Mouse (Mus musculus) midbrain, embryonic 15.5 days (tissue): ENCODE results near the gene Crp. TPM values are rescaled to one million over a fixed set of nuclear protein-coding genes. Genes with fewer than 3 reads are reported as not detected.

Source experiments
- ATAC-seq: fragments of 200-750 bp; cut with Nextera tagmentation; replicated peaks from 2 replicates; pipeline ENCODE4 v1.8.0; 2017; ENCODE audit warnings: moderate TSS enrichment
- H3K27ac ChIP-seq: fragments of 300-500 bp; sonication (generic); 2 replicates; pipeline ENCODE4 v1.5.1; 2015; ENCODE audit warnings: mild to moderate bottlenecking, inconsistent platforms
- H3K27me3 ChIP-seq: fragments of 300-500 bp; sonication (generic); replicated peaks from 2 replicates; pipeline ENCODE4 v1.6.1; 2015; ENCODE audit warnings: inconsistent platforms
- H3K36me3 ChIP-seq: fragments of 300-500 bp; sonication (generic); replicated peaks from 2 replicates; pipeline ENCODE4 v1.6.1; 2015; ENCODE audit warnings: inconsistent platforms
- H3K4me1 ChIP-seq: fragments of 300-500 bp; sonication (generic); 2 replicates; pipeline ENCODE4 v1.6.1; 2015; ENCODE audit warnings: inconsistent platforms
- H3K4me2 ChIP-seq: fragments of 300-500 bp; sonication (generic); 2 replicates; pipeline ENCODE4 v1.6.1; 2015; ENCODE audit warnings: inconsistent platforms, mild to moderate bottlenecking, moderate library complexity
- H3K4me3 ChIP-seq: fragments of 300-500 bp; sonication (generic); 2 replicates; pipeline ENCODE4 v1.5.1; 2015; ENCODE audit warnings: mild to moderate bottlenecking, inconsistent platforms
- H3K9ac ChIP-seq: fragments of 300-500 bp; sonication (generic); 2 replicates; pipeline ENCODE4 v1.6.1; 2015; ENCODE audit warnings: mild to moderate bottlenecking, inconsistent platforms
- H3K9me3 ChIP-seq: fragments of 300-500 bp; sonication (generic); 2 replicates; pipeline ENCODE4 v1.6.1; 2016; ENCODE audit warnings: inconsistent platforms
- WGBS: fragments of 180-500 bp; shearing (Covaris S2); methylation state at CpG from one replicate; pipeline ENCODE4 v1.1.7; 2015; ENCODE audit warnings: mixed read lengths; 5-methylcytosine and 5-hydroxymethylcytosine counted together
- polyA plus RNA-seq: library from polyadenylated mRNA; unstranded; fragments of >200 nt; fragmentation: Nextera tagmentation; extraction: Ambion mirVana; gene quantifications from 2 replicates; pipeline ENCODE4 v1.2.1, GENCODE M21; 2015

Crp gene
- polyA plus RNA-seq, 1 experiment from 2014 or later, result not detected

DNA sequence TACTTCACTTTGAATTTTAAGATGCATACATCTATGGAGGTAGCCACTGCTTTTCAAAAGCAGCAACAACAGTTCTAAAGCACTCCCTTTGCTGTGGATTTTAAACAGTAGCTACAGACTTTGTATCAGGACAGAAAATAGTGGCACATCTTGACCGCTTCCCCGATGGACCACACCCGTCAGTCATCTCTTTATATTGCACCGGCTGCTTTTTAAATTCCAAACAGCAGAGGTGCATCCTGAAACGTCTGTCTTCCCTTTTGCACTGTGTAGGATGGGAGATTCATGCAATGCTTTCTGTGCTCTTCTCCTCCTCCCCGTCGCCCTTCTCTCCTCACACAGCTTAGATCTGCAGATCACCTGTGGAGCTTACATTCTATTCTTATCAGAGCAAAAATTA, 57.3 kb downstream of the Crp start:
- no peak for ATAC-seq
- no peak overlapping the region for H3K9ac ChIP-seq
- no peaks in the 10 kb centered on the region for H3K9me3 ChIP-seq
- H3K4me1 ChIP-seq, result no peaks in the 10 kb centered on the region
- no peaks in the 10 kb centered on the region for H3K36me3 ChIP-seq
- H3K27me3 ChIP-seq, result no peaks in the 10 kb centered on the region
- H3K4me2 ChIP-seq, result no peak overlapping the region
- no peak overlapping the region for H3K4me3 ChIP-seq
- 77% methylated on average over 7 of the region's 7 CpGs for WGBS
- no peak overlapping the region for H3K27ac ChIP-seq

DNA sequence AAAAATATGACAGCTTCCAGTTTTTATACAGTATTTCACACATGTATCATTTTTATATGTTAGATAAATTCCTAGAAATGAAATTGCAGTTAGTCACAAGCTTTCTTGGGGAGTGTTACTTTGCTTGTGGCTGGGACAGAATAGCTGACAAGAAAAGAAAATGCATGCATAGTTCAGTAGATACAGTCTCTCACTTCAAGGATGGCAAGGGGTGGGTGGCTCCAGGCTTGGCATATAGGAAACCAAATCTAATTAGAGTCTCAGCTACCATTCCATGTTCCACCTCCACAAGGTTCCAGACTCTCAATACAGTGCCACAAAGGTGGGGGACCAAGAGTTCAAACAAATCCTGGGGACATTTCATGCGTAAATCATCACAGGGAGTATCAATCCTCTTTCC, 61.7 kb downstream of the Crp start:
- no peaks in the 10 kb centered on the region for H3K9me3 ChIP-seq
- no peaks in the 10 kb centered on the region for H3K36me3 ChIP-seq
- H3K9ac ChIP-seq, result no peak overlapping the region
- no peak overlapping the region for H3K4me3 ChIP-seq
- H3K27ac ChIP-seq, result no peak overlapping the region
- H3K27me3 ChIP-seq, result no peaks in the 10 kb centered on the region
- H3K4me1 ChIP-seq, result no peaks in the 10 kb centered on the region
- ATAC-seq, result no peak
- 79% methylated on average over 1 of the region's 1 CpGs for WGBS
- H3K4me2 ChIP-seq, result no peak overlapping the region

DNA sequence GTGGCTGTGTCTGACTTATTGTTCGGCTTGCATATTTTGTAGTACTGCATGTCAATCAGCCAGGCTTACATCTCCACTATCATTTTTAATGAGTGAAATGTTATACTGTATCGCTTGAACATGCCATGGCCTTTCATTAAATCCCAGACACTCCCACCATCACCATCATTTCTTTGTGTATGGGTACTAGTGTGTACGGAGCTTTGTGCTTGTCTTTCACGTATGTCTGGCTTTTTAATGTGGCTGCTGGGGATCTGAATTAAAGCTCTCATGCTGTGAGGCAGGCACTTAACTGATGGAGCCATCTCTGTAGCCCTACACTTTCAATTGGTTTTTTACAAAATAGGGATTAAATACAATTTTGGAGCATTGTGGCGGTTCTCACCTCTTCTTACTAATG, 81.3 kb downstream of the Crp start:
- no peak overlapping the region for H3K4me3 ChIP-seq
- 49% methylated on average over 5 of the region's 5 CpGs for WGBS
- no peak overlapping the region for H3K9ac ChIP-seq
- H3K27ac ChIP-seq, result no peak overlapping the region
- no peaks in the 10 kb centered on the region for H3K27me3 ChIP-seq
- no peak overlapping the region for H3K4me2 ChIP-seq
- no peaks in the 10 kb centered on the region for H3K4me1 ChIP-seq
- no peak for ATAC-seq
- no peaks in the 10 kb centered on the region for H3K36me3 ChIP-seq
- H3K9me3 ChIP-seq, result no peaks in the 10 kb centered on the region

DNA sequence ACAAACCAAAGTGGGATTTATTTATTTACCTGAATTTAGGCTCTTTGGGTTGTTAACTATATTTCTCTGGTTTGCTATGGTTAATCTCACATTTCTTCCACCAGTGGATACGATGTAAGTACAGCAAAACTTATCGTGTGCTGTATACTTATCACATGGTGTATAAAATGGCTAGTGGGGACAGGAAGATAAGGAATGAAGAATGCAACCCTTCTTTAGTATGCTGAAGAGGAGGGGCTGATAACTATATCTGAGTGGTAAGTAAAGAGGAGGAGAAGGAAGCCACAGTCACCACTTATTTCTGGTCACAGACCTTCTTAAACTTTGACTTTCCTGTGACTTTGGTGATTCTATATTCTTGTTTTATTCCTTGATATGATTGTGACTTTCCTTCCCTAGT, 87.5 kb downstream of the Crp start:
- H3K9ac ChIP-seq, result no peak overlapping the region
- H3K27me3 ChIP-seq, result no peaks in the 10 kb centered on the region
- no peaks in the 10 kb centered on the region for H3K9me3 ChIP-seq
- ATAC-seq, result no peak
- no peaks in the 10 kb centered on the region for H3K36me3 ChIP-seq
- no peaks in the 10 kb centered on the region for H3K4me1 ChIP-seq
- H3K4me3 ChIP-seq, result no peak overlapping the region
- no peak overlapping the region for H3K27ac ChIP-seq
- H3K4me2 ChIP-seq, result no peak overlapping the region
- WGBS, result 94% methylated on average over 2 of the region's 2 CpGs

DNA sequence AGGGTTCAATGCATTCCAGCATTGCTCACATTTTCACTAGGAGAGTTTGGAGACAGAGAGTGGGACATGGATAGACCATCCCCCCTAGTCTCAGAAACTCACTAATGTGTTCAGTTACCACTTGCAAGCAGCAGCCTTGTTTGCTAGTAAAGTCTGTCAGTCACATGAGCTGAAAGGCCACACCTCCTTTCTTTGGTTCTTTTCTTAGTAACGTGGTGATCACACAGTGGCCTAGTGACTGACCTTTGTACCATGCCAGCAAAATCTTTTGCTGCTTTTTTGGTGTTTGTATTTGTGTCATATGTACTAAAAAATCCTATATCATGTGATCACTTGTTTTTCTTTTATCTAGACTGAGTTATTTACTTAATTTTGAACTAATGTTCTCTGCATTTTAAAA, 88.0 kb downstream of the Crp start:
- no peaks in the 10 kb centered on the region for H3K27me3 ChIP-seq
- no peak overlapping the region for H3K27ac ChIP-seq
- WGBS, result 12% methylated on average over 1 of the region's 1 CpGs
- no peaks in the 10 kb centered on the region for H3K4me1 ChIP-seq
- H3K4me3 ChIP-seq, result no peak overlapping the region
- no peaks in the 10 kb centered on the region for H3K9me3 ChIP-seq
- H3K36me3 ChIP-seq, result no peaks in the 10 kb centered on the region
- H3K4me2 ChIP-seq, result no peak overlapping the region
- H3K9ac ChIP-seq, result no peak overlapping the region
- no peak for ATAC-seq

DNA sequence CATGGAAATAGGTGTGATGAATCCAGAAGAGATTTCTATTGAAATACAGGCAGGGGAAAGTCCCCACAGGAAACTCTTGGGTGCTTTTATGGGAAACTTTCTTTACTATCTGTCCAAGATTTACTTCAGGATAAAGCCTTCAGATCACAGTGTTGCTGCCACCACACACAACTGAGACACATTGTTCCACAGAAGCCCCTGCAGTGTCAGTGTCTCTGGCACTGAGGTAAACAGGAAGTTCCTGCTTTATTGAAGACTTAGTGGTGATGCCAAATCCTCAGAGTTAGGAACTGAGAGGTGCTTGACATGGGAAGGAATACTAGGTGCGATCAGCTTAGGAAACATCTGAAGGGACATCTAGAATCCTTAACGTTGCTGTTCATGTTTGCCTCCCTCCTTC, 131.1 kb downstream of the Crp start:
- Histone ChIP-seq H3K4me2 (no peak overlapping the region), H3K27me3 (no peaks in the 10 kb centered on the region), H3K36me3 (no peaks in the 10 kb centered on the region), H3K9ac (no peak overlapping the region), H3K4me3 (no peak overlapping the region), H3K9me3 (no peaks in the 10 kb centered on the region), H3K4me1 (no peaks in the 10 kb centered on the region), H3K27ac (no peak overlapping the region)
- WGBS, result 90% methylated on average over 2 of the region's 2 CpGs
- ATAC-seq, result no peak

DNA sequence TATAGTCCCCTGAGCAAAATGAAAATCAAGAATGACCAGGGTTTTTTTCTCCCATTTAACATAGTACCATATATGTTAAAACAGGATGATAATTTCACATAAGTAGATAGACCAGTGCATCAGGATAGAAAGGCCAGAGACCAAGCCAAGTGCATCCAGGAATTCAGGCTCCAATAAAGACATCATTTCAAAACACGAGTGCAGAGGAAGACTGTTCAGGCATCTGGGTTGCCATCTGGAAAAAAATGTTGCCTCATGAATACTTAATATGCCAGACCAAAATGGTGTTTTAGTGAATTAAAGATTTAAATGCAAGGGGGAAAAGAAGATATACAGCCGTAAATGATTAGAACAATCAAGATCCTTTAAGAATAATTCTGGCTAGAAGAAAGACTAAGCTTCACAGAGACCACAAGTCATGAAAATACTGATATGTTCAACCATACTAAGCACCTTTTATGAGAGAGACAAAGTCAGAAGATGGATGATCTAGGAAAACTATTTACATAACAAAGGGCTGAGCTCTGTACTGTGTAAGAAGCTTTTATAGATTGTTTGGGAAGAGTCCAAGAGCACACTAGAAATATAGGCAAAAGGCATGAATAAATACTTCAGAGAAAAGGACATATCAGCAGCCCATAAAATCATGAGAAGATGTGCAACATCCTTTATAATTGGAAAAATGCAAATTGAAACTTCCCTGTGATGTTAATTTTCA, 149.3 kb downstream of the Crp start:
- 45% methylated on average over 2 of the region's 2 CpGs for WGBS
- H3K4me2 ChIP-seq, result no peak overlapping the region
- no peaks in the 10 kb centered on the region for H3K4me1 ChIP-seq
- H3K9me3 ChIP-seq, result no peaks in the 10 kb centered on the region
- ATAC-seq, result no peak
- no peak overlapping the region for H3K27ac ChIP-seq
- H3K27me3 ChIP-seq, result no peaks in the 10 kb centered on the region
- no peak overlapping the region for H3K9ac ChIP-seq
- no peaks in the 10 kb centered on the region for H3K36me3 ChIP-seq
- H3K4me3 ChIP-seq, result no peak overlapping the region

DNA sequence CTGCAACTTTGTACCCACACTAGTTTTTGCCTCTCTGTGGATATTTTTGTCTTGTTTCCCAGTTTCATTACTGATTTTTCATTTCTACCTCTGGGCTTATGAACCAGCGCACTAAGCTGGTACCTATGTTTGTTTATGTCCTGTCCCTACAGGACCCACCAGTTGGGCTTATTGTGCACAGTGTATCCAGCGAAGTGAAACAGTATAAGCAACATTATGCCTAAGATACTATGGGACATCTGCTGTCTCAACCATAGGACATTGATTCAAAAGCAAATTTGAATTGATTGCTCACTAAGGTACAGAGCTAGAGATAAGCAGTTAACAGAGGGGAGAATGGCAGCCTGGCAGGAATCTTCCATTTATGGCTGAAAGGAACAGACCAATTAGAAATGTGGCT, 150.3 kb downstream of the Crp start:
- Histone ChIP-seq H3K27me3 (no peaks in the 10 kb centered on the region), H3K4me2 (no peak overlapping the region), H3K27ac (no peak overlapping the region), H3K9me3 (no peaks in the 10 kb centered on the region), H3K4me3 (no peak overlapping the region), H3K4me1 (no peaks in the 10 kb centered on the region), H3K36me3 (no peaks in the 10 kb centered on the region), H3K9ac (no peak overlapping the region)
- WGBS, result 96% methylated on average over 2 of the region's 2 CpGs
- no peak for ATAC-seq

DNA sequence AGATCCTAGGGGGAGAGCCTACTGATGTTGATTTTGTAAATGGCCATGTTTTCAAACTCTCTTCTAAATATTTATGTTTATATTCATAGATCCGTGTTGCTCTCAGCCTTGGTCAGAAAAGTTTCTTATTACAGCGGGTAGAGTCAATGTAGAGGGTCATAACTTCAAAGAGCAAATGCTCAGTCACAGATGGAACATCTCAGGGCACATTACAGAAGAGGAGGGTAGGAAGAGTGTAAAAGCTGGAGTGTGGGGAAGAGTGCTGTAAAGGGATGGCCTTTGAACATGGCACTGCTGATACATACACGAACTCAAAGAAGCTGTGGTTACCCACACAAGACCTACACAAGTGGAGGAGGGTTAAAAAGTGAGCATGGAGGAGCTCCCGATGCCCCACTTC, 177.4 kb downstream of the Crp start:
- Histone ChIP-seq H3K9ac (no peak overlapping the region), H3K36me3 (no peaks in the 10 kb centered on the region), H3K9me3 (0 out of 2 replicates have a peak, but pooled peaks cover 2% of the 10 kb centered on the region), H3K27me3 (no peaks in the 10 kb centered on the region), H3K27ac (no peak overlapping the region), H3K4me3 (no peak overlapping the region), H3K4me1 (no peaks in the 10 kb centered on the region), H3K4me2 (no peak overlapping the region)
- 89% methylated on average over 4 of the region's 4 CpGs for WGBS
- ATAC-seq, result no peak

DNA sequence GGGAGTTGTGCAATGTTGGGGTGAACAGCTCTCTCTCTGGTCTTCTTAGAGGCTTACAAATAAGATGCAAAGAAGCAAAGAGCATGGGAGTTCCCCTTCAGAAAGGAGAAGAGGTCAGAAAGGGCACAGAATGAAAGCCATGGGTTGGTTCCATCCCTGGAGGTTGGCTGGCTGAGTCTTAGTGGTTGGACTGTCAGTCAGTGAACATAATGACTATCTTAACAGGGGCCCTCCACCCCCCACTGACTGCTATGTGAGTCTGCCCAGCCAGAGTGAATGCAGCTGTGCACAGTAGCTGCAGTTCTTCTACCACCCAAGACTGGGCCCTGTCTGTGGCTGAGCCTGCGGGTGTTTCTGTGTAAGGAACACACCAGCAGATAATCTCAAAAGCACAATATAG, 178.8 kb downstream of the Crp start:
- H3K4me1 ChIP-seq, result no peaks in the 10 kb centered on the region
- H3K27ac ChIP-seq, result no peak overlapping the region
- no peak for ATAC-seq
- no peak overlapping the region for H3K4me3 ChIP-seq
- 0 out of 2 replicates have a peak, but pooled peaks cover 2% of the 10 kb centered on the region for H3K9me3 ChIP-seq
- no peak overlapping the region for H3K4me2 ChIP-seq
- H3K9ac ChIP-seq, result no peak overlapping the region
- WGBS, result 60% methylated on average over 1 of the region's 1 CpGs
- no peaks in the 10 kb centered on the region for H3K36me3 ChIP-seq
- no peaks in the 10 kb centered on the region for H3K27me3 ChIP-seq

Other genes with a start within 250 kb of the Crp start
- gene Slamf9, start 222.7 kb upstream of the Crp start, polyA plus RNA-seq, result 0.13 and 0.47 TPM in 2 replicates
- 80.6 and 83.2 TPM in 2 replicates for gene Igsf9, start 216.3 kb upstream of the Crp start, polyA plus RNA-seq
- gene Tagln2, start 198.0 kb upstream of the Crp start, polyA plus RNA-seq, result 57.2 and 58.7 TPM in 2 replicates
- 3.7 and 4.2 TPM in 2 replicates for gene Cfap45, start 177.3 kb upstream of the Crp start, polyA plus RNA-seq
- 0.32 and 0.37 TPM in 2 replicates for gene Vsig8, start 142.1 kb upstream of the Crp start, polyA plus RNA-seq
- not detected in 2 replicates for gene Slamf8, start 107.5 kb upstream of the Crp start, polyA plus RNA-seq
- gene Fcrl6, start 95.5 kb upstream of the Crp start, polyA plus RNA-seq, result 0.17 and 0.19 TPM in 2 replicates
- 6.4 and 6.8 TPM in 2 replicates for gene Dusp23, start 65.1 kb upstream of the Crp start, polyA plus RNA-seq
- gene Apcs, start 197.0 kb downstream of the Crp start, polyA plus RNA-seq, result not detected in 2 replicates